Mouse (Mus musculus) G1E (cell line): ENCODE data around the gene Pak6. TPM values are rescaled to one million over a fixed set of nuclear protein-coding genes. Genes with fewer than 3 reads are reported as not detected.
A peak's percentile ranks its signal among the peaks of the same experiment; 100 is the strongest.

Experiments
- ATAC-seq: 2 replicates; pipeline ENCODE4 v1.8.0; 2016; ENCODE audit warnings: mild to moderate bottlenecking; ENCODE audit not compliant: insufficient number of reproducible peaks, poor library complexity, low FRiP score, severe bottlenecking; ENCODE audit errors: extremely low read depth
- DNase-seq: peaks from one replicate; pipeline ENCODE4 v3.0.0; 2012; ENCODE audit warnings: low spot score
- H3K27me3 ChIP-seq: 2 replicates; pipeline ENCODE4 v1.6.1; 2012; ENCODE audit warnings: mild to moderate bottlenecking, low read length, inconsistent platforms; ENCODE audit not compliant: insufficient read depth
- H3K36me3 ChIP-seq: replicated peaks from 2 replicates; pipeline ENCODE3; 2012; ENCODE audit warnings: mild to moderate bottlenecking, inconsistent platforms
- H3K4me1 ChIP-seq: 2 replicates; pipeline ENCODE4 v1.6.1; 2012; ENCODE audit warnings: low read depth, low read length, inconsistent platforms, mixed read lengths; ENCODE audit not compliant: insufficient read depth
- H3K4me3 ChIP-seq: 2 replicates; pipeline ENCODE4 v1.5.1; 2012; ENCODE audit warnings: low read depth, mild to moderate bottlenecking, inconsistent platforms, low read length, moderate library complexity, mixed read lengths
- H3K9me3 ChIP-seq: replicated peaks from 2 replicates; pipeline ENCODE4 v1.6.1; 2012; ENCODE audit warnings: inconsistent platforms
- CTCF ChIP-seq: IDR thresholded peaks from 2 replicates; pipeline ENCODE4 v1.5.1; 2012; ENCODE audit warnings: low read depth, low read length, inconsistent platforms, mixed read lengths
- GATA1 ChIP-seq: IDR thresholded peaks from 2 replicates; pipeline ENCODE4 v1.6.1; 2012; ENCODE audit warnings: borderline replicate concordance, low read length, inconsistent platforms, mixed read lengths
- GATA2 ChIP-seq: IDR thresholded peaks from 2 replicates; pipeline ENCODE4 v1.6.1; 2012; ENCODE audit warnings: low read depth, low read length, inconsistent platforms, borderline replicate concordance
- POLR2AphosphoS5 ChIP-seq: IDR thresholded peaks from 2 replicates; pipeline ENCODE4 v1.6.1; 2012; ENCODE audit warnings: low read depth, low read length, inconsistent platforms; ENCODE audit not compliant: insufficient replicate concordance
- TAL1 ChIP-seq: conservative IDR thresholded peaks from 2 replicates; pipeline ENCODE4 v1.6.1; 2012; ENCODE audit warnings: low read depth, low read length, inconsistent platforms, mixed read lengths
- polyA plus RNA-seq: library from polyadenylated mRNA; stranded (reverse); fragments of >175 nt; gene quantifications from 2 replicates; pipeline ENCODE4 v1.2.3, GENCODE M21; 2012
- total RNA-seq, 2 experiments: library from RNA; stranded (forward) in 1 of 2; stranded (reverse) in 1 of 2; fragments of 200-1000 nt in 1 of 2; fragments of >200 nt in 1 of 2; fragmentation: Nextera tagmentation in 1 of 2; gene quantifications; 2 replicates each; pipeline ENCODE4 v1.2.3; 2014 to 2017

Pak6 gene
- total and polyA plus RNA-seq, 3 experiments: 6.2 to 28.0 (median 7.9) TPM

DNA sequence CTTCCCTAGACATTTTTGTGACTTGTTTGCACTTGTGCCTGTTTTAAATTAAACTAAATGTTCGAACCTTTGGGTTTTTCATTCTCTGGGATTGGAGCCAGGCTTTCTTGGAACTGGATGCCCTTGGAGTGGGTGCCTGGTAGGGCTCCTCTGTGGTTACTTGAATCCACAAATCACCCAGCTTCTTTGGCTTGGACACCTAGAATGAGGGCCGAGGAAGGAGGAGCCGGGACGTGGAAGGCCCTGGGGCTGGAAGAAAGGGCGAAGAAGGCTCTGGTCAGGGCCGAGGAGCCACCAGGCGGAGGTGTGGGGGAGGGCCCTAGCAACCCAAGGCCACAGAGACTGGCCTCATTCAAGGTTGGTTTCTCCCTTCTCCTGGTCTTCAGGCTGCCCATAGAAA is 34.9 kb downstream of the Pak6 start:
- TF ChIP-seq GATA2 (no peak), TAL1 (no peak), GATA1 (no peak), POLR2AphosphoS5 (no peak)
- Histone ChIP-seq H3K36me3 (peaks cover 49% of the 10 kb centered on the region), H3K4me1 (peaks cover 15% of the 10 kb centered on the region), H3K4me3 (no peak overlapping the region), H3K9me3 (peaks cover 9% of the 10 kb centered on the region), H3K27me3 (peaks cover 28% of the 10 kb centered on the region)
- no peak for DNase-seq
- ATAC-seq: no peak

GRCm38 (mm10) chr2:118700179-118701062 is 37.3 kb downstream of the Pak6 start:
- peaks cover 25% of the 10 kb centered on the region for H3K36me3 ChIP-seq
- H3K9me3 ChIP-seq: peaks cover 16% of the 10 kb centered on the region
- H3K27me3 ChIP-seq: peaks cover 52% of the 10 kb centered on the region
- H3K4me1 ChIP-seq: peaks cover 22% of the 10 kb centered on the region
- peak overlapping the region; percentile 27; the same call in 1 of the 2 replicates for H3K4me3 ChIP-seq
- DNase-seq (peak; percentile 80), ATAC-seq (peak; percentile 54; the same call in 1 of the 2 replicates)
- TF ChIP-seq GATA2: no peak
- TF ChIP-seq GATA1: no peak
- TF ChIP-seq CTCF: peak; percentile 68
- no peak for TF ChIP-seq TAL1

GRCm38 (mm10) chr2:118701161-118701560 is 38.1 kb downstream of the Pak6 start:
- peaks cover 18% of the 10 kb centered on the region for H3K36me3 ChIP-seq
- H3K4me3 ChIP-seq: no peak overlapping the region
- TF ChIP-seq GATA1: no peak
- peaks cover 22% of the 10 kb centered on the region for H3K4me1 ChIP-seq
- ATAC-seq: no peak
- peaks cover 60% of the 10 kb centered on the region for H3K27me3 ChIP-seq
- DNase-seq: no peak
- peaks cover 16% of the 10 kb centered on the region for H3K9me3 ChIP-seq

- DNase-seq: no peak
- Histone ChIP-seq H3K4me1 (peaks cover 22% of the 10 kb centered on the region), H3K4me3 (peak overlapping the region; percentile 51; the same call in 1 of the 2 replicates), H3K27me3 (peaks cover 71% of the 10 kb centered on the region), H3K36me3 (peaks cover 7% of the 10 kb centered on the region), H3K9me3 (peaks cover 16% of the 10 kb centered on the region)
- no peak for TF ChIP-seq GATA1
- no peak for TF ChIP-seq POLR2AphosphoS5
- no peak for TF ChIP-seq TAL1
- TF ChIP-seq GATA2: no peak
- no peak for ATAC-seq
These were observed 39.1 kb downstream of the Pak6 start for GRCm38 (mm10) chr2:118701971-118702882.

DNA sequence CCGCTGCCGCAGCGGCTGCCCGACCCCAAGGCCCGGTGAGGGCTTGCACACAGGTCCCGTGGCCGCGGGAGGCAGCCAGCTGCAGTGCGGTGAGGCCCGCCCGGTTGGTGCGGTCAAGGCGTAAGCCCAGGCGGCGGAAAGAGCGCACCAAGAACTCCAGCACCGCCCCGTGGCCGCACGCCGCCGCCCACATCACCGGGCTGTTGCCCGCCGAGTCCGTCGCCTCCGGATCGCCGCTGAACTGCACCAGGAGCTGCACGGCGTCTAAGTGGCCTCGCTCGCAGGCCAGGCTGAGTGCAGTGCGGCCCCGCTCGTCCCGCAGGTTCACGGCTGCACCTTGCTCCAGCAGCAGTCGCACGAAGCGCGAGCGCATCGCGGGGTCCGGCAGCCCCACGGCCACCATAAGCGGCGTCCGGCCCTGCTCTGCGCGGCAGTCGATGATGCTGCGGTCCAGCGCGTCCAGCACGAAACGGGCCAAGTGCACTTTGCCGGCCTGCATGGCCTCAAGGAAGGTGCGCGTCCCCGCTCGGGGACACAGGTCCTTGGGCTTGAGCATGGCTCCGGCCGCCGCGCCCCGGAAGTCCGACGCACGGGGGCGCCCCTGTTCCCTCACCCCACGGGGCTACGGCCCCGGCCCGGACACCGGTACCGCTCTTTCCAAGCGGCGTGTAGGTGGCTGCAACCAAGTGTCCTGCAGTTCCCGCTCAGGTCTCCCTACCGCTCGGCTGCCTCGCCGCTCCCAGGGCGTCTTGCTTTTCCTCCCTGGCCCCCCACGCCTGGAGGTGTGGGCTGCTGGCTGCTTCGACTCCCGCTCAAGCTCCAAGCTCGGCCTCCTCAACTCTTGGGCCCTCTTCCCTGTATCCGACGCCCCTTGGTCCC is 40.0 kb downstream of the Pak6 start:
- ATAC-seq: no peak
- H3K27me3 ChIP-seq: peaks cover 79% of the 10 kb centered on the region
- peak overlapping the region; percentile 51; the same call in 1 of the 2 replicates for H3K4me3 ChIP-seq
- peaks cover 16% of the 10 kb centered on the region for H3K9me3 ChIP-seq
- TF ChIP-seq GATA2 (no peak), CTCF (no peak), TAL1 (no peak), GATA1 (no peak), POLR2AphosphoS5 (no peak)
- peaks cover 22% of the 10 kb centered on the region for H3K4me1 ChIP-seq
- no peak for DNase-seq
- peaks cover under 1% of the 10 kb centered on the region for H3K36me3 ChIP-seq
